Mouse (Mus musculus): ENCODE measurements around the gene Adgrv1.

- no peak for TF ChIP-seq TAL1 (IDR thresholded peaks at IDR 0.05; ENCODE audit: low read length)
- no peak for TF ChIP-seq GATA1 (IDR thresholded peaks at IDR 0.05; ENCODE audit: low read length)
Measured at GRCm38 (mm10) chr13:81134412-81134811, 498.5 kb downstream of the Adgrv1 start.
